ENCODE assay signal across 19 mouse cellular contexts in genomic region chr11:35086029-35086428, GRCm38 (mm10). TPM values are rescaled to one million over a fixed set of nuclear protein-coding genes. Genes with fewer than 3 reads are reported as not detected.
DNase-seq lines count a peak whose midpoint lies in the region; ATAC-seq lines count a peak whose summit lies in the region.
"Had no signal": no experiment of that assay in that cellular context is flagged by ENCODE, and none has a peak within 500 bp of the region (broad histone marks: within the 10 kb centered on the region; RNA-seq: fewer than 3 reads in every experiment).

No protein-coding gene starts in this region.

- no peaks in the 10 kb centered on the region for H3K9me3 ChIP-seq in heart, embryonic 11.5 days (replicated peaks; ENCODE audit: control insufficient read depth, low read length)
- no peaks in the 10 kb centered on the region for H3K9me3 ChIP-seq in limb, embryonic 13.5 days
- H3K9me3 ChIP-seq: embryonic facial prominence, embryonic 15.5 days; forebrain, embryonic 13.5 days; heart, embryonic 15.5 days; liver, embryonic 12.5 days; neural tube, embryonic 13.5 days; stomach, embryonic 15.5 days had no signal

- no peaks in the 10 kb centered on the region; the same call in 1 of the 2 replicates for H3K4me1 ChIP-seq in heart, embryonic 11.5 days (ENCODE audit: control insufficient read depth, insufficient read depth, low read length)
- H3K4me1 ChIP-seq in limb, embryonic 13.5 days: peaks cover 15% of the 10 kb centered on the region
- H3K4me1 ChIP-seq: heart, embryonic 15.5 days; liver, embryonic 12.5 days had no signal

- H3K9ac ChIP-seq in heart, embryonic 11.5 days (ENCODE audit: low read depth, low read length): no peak overlapping the region
- no peak overlapping the region for H3K9ac ChIP-seq in limb, embryonic 13.5 days
- H3K9ac ChIP-seq: embryonic facial prominence, embryonic 15.5 days; forebrain, embryonic 13.5 days; heart, embryonic 15.5 days; liver, embryonic 12.5 days; neural tube, embryonic 13.5 days; stomach, embryonic 15.5 days had no signal

- H3K4me2 ChIP-seq in heart, embryonic 11.5 days: no peak overlapping the region
- no peak overlapping the region for H3K4me2 ChIP-seq in limb, embryonic 13.5 days (replicated peaks)
- H3K4me2 ChIP-seq: embryonic facial prominence, embryonic 15.5 days; forebrain, embryonic 13.5 days; heart, embryonic 15.5 days; liver, embryonic 12.5 days; neural tube, embryonic 13.5 days; stomach, embryonic 15.5 days had no signal

- no peak for ATAC-seq in heart, embryonic 11.5 days (replicated peaks; ENCODE audit: insufficient number of reproducible peaks, low FRiP score, low TSS enrichment)
- peak; percentile 67; the same call in 1 of the 2 replicates for ATAC-seq in limb, embryonic 13.5 days (ENCODE audit: low FRiP score, low read depth)
- ATAC-seq: forebrain, embryonic 13.5 days; liver, embryonic 12.5 days; midbrain, embryonic 16.5 days had no signal

- no peaks in the 10 kb centered on the region for H3K36me3 ChIP-seq in heart, embryonic 11.5 days (ENCODE audit: control insufficient read depth, insufficient read depth, low read length)
- no peaks in the 10 kb centered on the region for H3K36me3 ChIP-seq in limb, embryonic 13.5 days
- H3K36me3 ChIP-seq: embryonic facial prominence, embryonic 15.5 days; heart, embryonic 15.5 days; liver, embryonic 12.5 days; neural tube, embryonic 13.5 days; stomach, embryonic 15.5 days had no signal

- no peak overlapping the region for H3K27ac ChIP-seq in heart, embryonic 11.5 days (ENCODE audit: low read depth, low read length)
- H3K27ac ChIP-seq in limb, embryonic 13.5 days: no peak overlapping the region
- H3K27ac ChIP-seq: embryonic facial prominence, embryonic 15.5 days; forebrain, embryonic 13.5 days; heart, embryonic 15.5 days; left cerebral cortex, adult 2 months; liver, embryonic 12.5 days; neural tube, embryonic 13.5 days; stomach, embryonic 15.5 days had no signal

- peak; percentile 92 for DNase-seq in heart, adult 11 months
- DNase-seq in kidney, postnatal 4 days: peak; percentile 8 to 22
- no peak for DNase-seq in kidney, postnatal 25 days
- DNase-seq in R1 (ENCODE audit: low read depth, low spot score): peak; percentile 35
- no peak for DNase-seq in left cerebral cortex, adult 18-20 months (ENCODE audit: low spot score in 2 of 2)
- no peak for DNase-seq in adrenal gland, postnatal 25 days
- DNase-seq: cerebellum, adult 11 months; retina, postnatal 1 day; thymus, postnatal 4 days had no signal

- H3K4me3 ChIP-seq in heart, embryonic 11.5 days (ENCODE audit: low read depth, low read length): no peak overlapping the region
- H3K4me3 ChIP-seq in limb, embryonic 13.5 days: no peak overlapping the region
- H3K4me3 ChIP-seq: embryonic facial prominence, embryonic 15.5 days; forebrain, embryonic 13.5 days; heart, embryonic 15.5 days; left cerebral cortex, adult 2 months; liver, embryonic 12.5 days; neural tube, embryonic 13.5 days; stomach, embryonic 15.5 days had no signal

- 60% methylated on average over 5 of the region's 5 CpGs for WGBS in heart, embryonic 11.5 days (ENCODE audit: insufficient replicate concordance)
- WGBS in limb, embryonic 13.5 days: 32% methylated on average over 5 of the region's 5 CpGs

- H3K27me3 ChIP-seq in heart, embryonic 11.5 days (ENCODE audit: control insufficient read depth, insufficient read depth, low read length): no peaks in the 10 kb centered on the region
- H3K27me3 ChIP-seq in limb, embryonic 13.5 days: no peaks in the 10 kb centered on the region
- H3K27me3 ChIP-seq: embryonic facial prominence, embryonic 15.5 days; forebrain, embryonic 13.5 days; heart, embryonic 15.5 days; liver, embryonic 12.5 days; neural tube, embryonic 13.5 days; stomach, embryonic 15.5 days had no signal

RNA-seq across cellular contexts. Expression of gene Slit3, which starts 35.0 kb away (rescaled TPM):
- polyA plus RNA-seq in heart, embryonic 11.5 days (2014; fragmentation: Nextera tagmentation; extraction: Ambion mirVana): 16.8 and 26.1 TPM in 2 replicates
- 20.9 and 21.9 TPM in 2 replicates for polyA plus RNA-seq in limb, embryonic 13.5 days (2015; fragmentation: Nextera tagmentation; extraction: Ambion mirVana)
- 10 to 100 TPM; 45.7 to 50.4 TPM for total RNA-seq in left cerebral cortex, adult 18-20 months (2021)
- 39.1 and 40.6 TPM in 2 replicates for total RNA-seq in adrenal gland, postnatal 25 days (2021)

Comparison
In these comparisons a context has a peak if more than half of its experiments do, and no peak if none do; other contexts are left out.
1. DNase-seq: peak in heart, adult 11 months (single experiment), kidney, postnatal 4 days (2 of 2) and R1 (single experiment); none in kidney, postnatal 25 days (0 of 2), left cerebral cortex, adult 18-20 months (0 of 2) and adrenal gland, postnatal 25 days (single experiment).